Mouse (Mus musculus): ENCODE results near the gene Atp8a1. TPM values are rescaled to one million over a fixed set of nuclear protein-coding genes. Genes with fewer than 3 reads are reported as not detected.

Atp8a1 gene
- polyA plus RNA-seq, 1 experiment from 2014 or later = 28.1 TPM

GRCm38 (mm10) chr5:67848511-67849014 is 1.3 kb upstream of the Atp8a1 start:
- Histone ChIP-seq H3K27me3 (no peaks in the 10 kb centered on the region), H3K27ac (peak overlapping the region; percentile 84), H3K4me1 (peaks cover 38% of the 10 kb centered on the region), H3K4me2 (peak overlapping the region; percentile 81), H3K9me3 (no peaks in the 10 kb centered on the region), H3K4me3 (replicated peaks) (no peak overlapping the region), H3K9ac (no peak overlapping the region), H3K36me3 (replicated peaks) (no peaks in the 10 kb centered on the region)
- WGBS = 55% methylated on average over 12 of the region's 12 CpGs
- no peak for ATAC-seq (ENCODE audit: low FRiP score)

GRCm38 (mm10) chr5:67846361-67847224 is 641 bp downstream of the Atp8a1 start:
- WGBS = under 1% methylated on average over 35 of the region's 39 CpGs
- peak overlapping the region; percentile 88 for H3K4me3 ChIP-seq (replicated peaks)
- peak overlapping the region; percentile 84 for H3K27ac ChIP-seq
- H3K9me3 ChIP-seq = no peaks in the 10 kb centered on the region
- H3K27me3 ChIP-seq = no peaks in the 10 kb centered on the region
- peak overlapping the region; percentile 85 for H3K9ac ChIP-seq
- no peak for ATAC-seq (ENCODE audit: low FRiP score)
- peaks cover 50% of the 10 kb centered on the region for H3K4me1 ChIP-seq
- H3K36me3 ChIP-seq (replicated peaks) = no peaks in the 10 kb centered on the region
- peak overlapping the region; percentile 81 for H3K4me2 ChIP-seq

GRCm38 (mm10) chr5:67845190-67845691 is 2.0 kb downstream of the Atp8a1 start:
- no peaks in the 10 kb centered on the region for H3K9me3 ChIP-seq
- H3K4me1 ChIP-seq = peaks cover 56% of the 10 kb centered on the region
- H3K27ac ChIP-seq = 0 out of 2 replicates have a peak overlapping the region, but pooled peaks have one; percentile 21
- no peak for ATAC-seq (ENCODE audit: low FRiP score)
- peak overlapping the region; percentile 88 for H3K4me3 ChIP-seq (replicated peaks)
- H3K4me2 ChIP-seq = peak overlapping the region; percentile 81
- WGBS = 23% methylated on average over 8 of the region's 8 CpGs
- no peaks in the 10 kb centered on the region for H3K36me3 ChIP-seq (replicated peaks)
- no peaks in the 10 kb centered on the region for H3K27me3 ChIP-seq
- no peak overlapping the region for H3K9ac ChIP-seq

GRCm38 (mm10) chr5:67844070-67844469 is 3.2 kb downstream of the Atp8a1 start:
- no peak overlapping the region for H3K4me2 ChIP-seq
- no peak overlapping the region for H3K4me3 ChIP-seq (replicated peaks)
- no peaks in the 10 kb centered on the region for H3K9me3 ChIP-seq
- no peaks in the 10 kb centered on the region for H3K36me3 ChIP-seq (replicated peaks)
- no peak overlapping the region for H3K27ac ChIP-seq
- H3K27me3 ChIP-seq = no peaks in the 10 kb centered on the region
- no peak for ATAC-seq (ENCODE audit: low FRiP score)
- no peak overlapping the region for H3K9ac ChIP-seq
- 83% methylated on average over 4 of the region's 4 CpGs for WGBS
- H3K4me1 ChIP-seq = peaks cover 56% of the 10 kb centered on the region

- Histone ChIP-seq H3K4me1 (peaks cover 45% of the 10 kb centered on the region), H3K4me2 (peak overlapping the region; percentile 19), H3K4me3 (replicated peaks) (no peak overlapping the region), H3K27ac (peak overlapping the region; percentile 80), H3K9ac (peak overlapping the region; percentile 38; the same call in 1 of the 2 replicates), H3K27me3 (no peaks in the 10 kb centered on the region), H3K9me3 (no peaks in the 10 kb centered on the region), H3K36me3 (replicated peaks) (peaks cover under 1% of the 10 kb centered on the region; the same call in 1 of the 2 replicates)
- WGBS = 20% methylated on average over 6 of the region's 6 CpGs
- peak; percentile 37 for ATAC-seq (ENCODE audit: low FRiP score)
Measured at GRCm38 (mm10) chr5:67842306-67842705, 4.9 kb downstream of the Atp8a1 start.

- 95% methylated on average over 5 of the region's 5 CpGs for WGBS
- ATAC-seq (ENCODE audit: low FRiP score) = no peak
- H3K36me3 ChIP-seq (replicated peaks) = peaks cover 11% of the 10 kb centered on the region; the same call in 1 of the 2 replicates
- no peak overlapping the region for H3K4me2 ChIP-seq
- no peaks in the 10 kb centered on the region for H3K9me3 ChIP-seq
- H3K27me3 ChIP-seq = no peaks in the 10 kb centered on the region
- H3K4me3 ChIP-seq (replicated peaks) = no peak overlapping the region
- H3K27ac ChIP-seq = no peak overlapping the region
- no peaks in the 10 kb centered on the region for H3K4me1 ChIP-seq
- no peak overlapping the region for H3K9ac ChIP-seq
Measured at GRCm38 (mm10) chr5:67833841-67834240, 13.4 kb downstream of the Atp8a1 start.

- Histone ChIP-seq H3K4me1 (no peaks in the 10 kb centered on the region), H3K4me2 (no peak overlapping the region), H3K9ac (no peak overlapping the region), H3K4me3 (replicated peaks) (no peak overlapping the region), H3K27ac (no peak overlapping the region), H3K9me3 (no peaks in the 10 kb centered on the region), H3K36me3 (replicated peaks) (0 out of 2 replicates have a peak, but pooled peaks cover 5% of the 10 kb centered on the region), H3K27me3 (no peaks in the 10 kb centered on the region)
- 90% methylated on average over 10 of the region's 10 CpGs for WGBS
- ATAC-seq (ENCODE audit: low FRiP score) = no peak
Measured at GRCm38 (mm10) chr5:67831293-67832147, 15.7 kb downstream of the Atp8a1 start.

GRCm38 (mm10) chr5:67828356-67828755 is 18.9 kb downstream of the Atp8a1 start:
- no peak overlapping the region for H3K27ac ChIP-seq
- WGBS = 95% methylated on average over 3 of the region's 3 CpGs
- no peak overlapping the region for H3K4me2 ChIP-seq
- no peaks in the 10 kb centered on the region for H3K9me3 ChIP-seq
- no peaks in the 10 kb centered on the region for H3K27me3 ChIP-seq
- H3K9ac ChIP-seq = no peak overlapping the region
- H3K36me3 ChIP-seq (replicated peaks) = no peaks in the 10 kb centered on the region
- no peaks in the 10 kb centered on the region for H3K4me1 ChIP-seq
- H3K4me3 ChIP-seq (replicated peaks) = no peak overlapping the region
- ATAC-seq (ENCODE audit: low FRiP score) = no peak

GRCm38 (mm10) chr5:67826935-67827334 is 20.3 kb downstream of the Atp8a1 start:
- H3K4me3 ChIP-seq (replicated peaks) = no peak overlapping the region
- ATAC-seq (ENCODE audit: low FRiP score) = no peak
- H3K9ac ChIP-seq = no peak overlapping the region
- no peaks in the 10 kb centered on the region for H3K9me3 ChIP-seq
- no peaks in the 10 kb centered on the region for H3K36me3 ChIP-seq (replicated peaks)
- H3K4me2 ChIP-seq = no peak overlapping the region
- H3K27ac ChIP-seq = no peak overlapping the region
- H3K4me1 ChIP-seq = no peaks in the 10 kb centered on the region
- 85% methylated on average over 3 of the region's 3 CpGs for WGBS
- no peaks in the 10 kb centered on the region for H3K27me3 ChIP-seq

- WGBS = 93% methylated on average over 9 of the region's 9 CpGs
- no peak overlapping the region for H3K9ac ChIP-seq
- no peaks in the 10 kb centered on the region for H3K4me1 ChIP-seq
- H3K4me2 ChIP-seq = no peak overlapping the region
- H3K27me3 ChIP-seq = no peaks in the 10 kb centered on the region
- ATAC-seq (ENCODE audit: low FRiP score) = no peak
- H3K27ac ChIP-seq = no peak overlapping the region
- no peaks in the 10 kb centered on the region for H3K36me3 ChIP-seq (replicated peaks)
- no peak overlapping the region for H3K4me3 ChIP-seq (replicated peaks)
- H3K9me3 ChIP-seq = no peaks in the 10 kb centered on the region
Measured at GRCm38 (mm10) chr5:67826278-67826677, 21.0 kb downstream of the Atp8a1 start.

- no peaks in the 10 kb centered on the region for H3K9me3 ChIP-seq
- no peak for ATAC-seq (ENCODE audit: low FRiP score)
- 73% methylated on average over 2 of the region's 2 CpGs for WGBS
- H3K4me3 ChIP-seq (replicated peaks) = no peak overlapping the region
- no peak overlapping the region for H3K4me2 ChIP-seq
- no peak overlapping the region for H3K9ac ChIP-seq
- no peaks in the 10 kb centered on the region for H3K27me3 ChIP-seq
- no peak overlapping the region for H3K27ac ChIP-seq
- no peaks in the 10 kb centered on the region for H3K4me1 ChIP-seq
- H3K36me3 ChIP-seq (replicated peaks) = no peaks in the 10 kb centered on the region
Measured at GRCm38 (mm10) chr5:67824600-67824999, 22.6 kb downstream of the Atp8a1 start.

GRCm38 (mm10) chr5:67823771-67824170 is 23.5 kb downstream of the Atp8a1 start:
- no peaks in the 10 kb centered on the region for H3K27me3 ChIP-seq
- H3K4me3 ChIP-seq (replicated peaks) = no peak overlapping the region
- WGBS = 72% methylated on average over 5 of the region's 5 CpGs
- H3K4me2 ChIP-seq = no peak overlapping the region
- ATAC-seq (ENCODE audit: low FRiP score) = no peak
- H3K27ac ChIP-seq = no peak overlapping the region
- no peak overlapping the region for H3K9ac ChIP-seq
- H3K36me3 ChIP-seq (replicated peaks) = no peaks in the 10 kb centered on the region
- no peaks in the 10 kb centered on the region for H3K9me3 ChIP-seq
- H3K4me1 ChIP-seq = no peaks in the 10 kb centered on the region
